Mouse (Mus musculus): ENCODE measurements around the gene Fndc3b.

DNA sequence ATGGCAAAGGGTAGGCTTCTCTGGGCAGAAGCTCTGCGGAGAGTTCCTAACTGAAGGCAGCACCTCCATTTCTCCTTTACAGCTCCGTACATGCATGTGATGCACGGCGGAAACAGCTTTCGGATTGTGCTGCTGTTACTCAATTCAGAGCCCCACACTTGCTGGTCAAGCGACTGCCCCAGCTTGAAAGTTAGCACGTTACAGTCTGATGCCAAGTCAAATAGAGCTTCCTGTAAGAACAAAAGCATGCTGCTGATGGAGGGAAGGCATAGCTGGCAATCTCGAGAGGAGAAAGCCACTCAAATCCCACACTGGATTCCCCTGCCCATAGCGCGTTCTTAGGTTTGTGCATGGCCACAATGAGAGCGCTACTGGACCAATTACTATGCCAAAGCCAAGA is 122.5 kb downstream of the Fndc3b start:
- TF ChIP-seq CTCF (IDR thresholded peaks at IDR 0.05; ENCODE audit: borderline replicate concordance, insufficient read depth, low read length) (no peak), POLR2A (IDR thresholded peaks at IDR 0.05; ENCODE audit: low read depth, low read length) (no peak)

All from embryonic fibroblast, embryonic 13.5 days (primary cell).